Mouse (Mus musculus): ENCODE results near the gene Lca5. TPM values are rescaled to one million over a fixed set of nuclear protein-coding genes. Genes with fewer than 3 reads are reported as not detected.

Lca5 gene
- polyA plus RNA-seq, 1 experiment: 17.4 TPM

Other genes starting within 250 kb of the Lca5 start
- 41.9 and 42.8 TPM in 2 replicates for gene Sh3bgrl2, start 107.2 kb upstream of the Lca5 start, polyA plus RNA-seq (2012; rRNA removed)